Comparison of ENCODE assay signal across 15 mouse cellular contexts in genomic region chr2:3871748-3872147, GRCm38 (mm10).
"Had no signal": no experiment of that assay in that cellular context is flagged by ENCODE, and none has a peak within 500 bp of the region (broad histone marks: within the 10 kb centered on the region; RNA-seq: fewer than 3 reads in every experiment).

No protein-coding gene starts in this region.

- H3K27me3 ChIP-seq: liver, embryonic 15.5 days; midbrain, embryonic 15.5 days; neural tube, embryonic 13.5 days; stomach, embryonic 15.5 days had no signal

- H3K9ac ChIP-seq: liver, embryonic 15.5 days; midbrain, embryonic 15.5 days; neural tube, embryonic 13.5 days; stomach, embryonic 15.5 days had no signal

- H3K36me3 ChIP-seq: limb, embryonic 10.5 days; liver, embryonic 15.5 days; midbrain, embryonic 15.5 days; neural tube, embryonic 13.5 days; stomach, embryonic 15.5 days had no signal

- H3K27ac ChIP-seq: left cerebral cortex, adult 2 months; limb, embryonic 10.5 days; liver, embryonic 15.5 days; midbrain, embryonic 15.5 days; neural tube, embryonic 13.5 days; stomach, embryonic 15.5 days had no signal

- ATAC-seq: lung, postnatal 0 days; midbrain, embryonic 15.5 days had no signal

- DNase-seq: kidney, postnatal 25 days; lung, adult 2 months; lung, postnatal 36 days; right cerebral cortex, postnatal 14 days; thymus, adult 2 months; thymus, postnatal 36 days had no signal

- H3K4me3 ChIP-seq: left cerebral cortex, adult 2 months; limb, embryonic 10.5 days; liver, embryonic 15.5 days; midbrain, embryonic 15.5 days; neural tube, embryonic 13.5 days; stomach, embryonic 15.5 days had no signal

- H3K9me3 ChIP-seq: limb, embryonic 10.5 days; liver, embryonic 15.5 days; midbrain, embryonic 15.5 days; neural tube, embryonic 13.5 days; stomach, embryonic 15.5 days had no signal

- H3K4me2 ChIP-seq: liver, embryonic 11.5 days; liver, embryonic 15.5 days; midbrain, embryonic 11.5 days; midbrain, embryonic 15.5 days; neural tube, embryonic 13.5 days; stomach, embryonic 15.5 days had no signal

- H3K4me1 ChIP-seq: limb, embryonic 10.5 days; liver, embryonic 15.5 days; midbrain, embryonic 15.5 days; neural tube, embryonic 13.5 days; stomach, embryonic 15.5 days had no signal
